In genomic region chr19:14225787-14226186, GRCm38 (mm10) we compare ENCODE assay signal across 19 mouse cellular contexts.
DNase-seq lines count a peak whose midpoint lies in the region; ATAC-seq and TF ChIP-seq lines count a peak whose summit lies in the region.
"Had no signal": no experiment of that assay in that cellular context is flagged by ENCODE, and none has a peak within 500 bp of the region (broad histone marks: within the 10 kb centered on the region; RNA-seq: fewer than 3 reads in every experiment).

No protein-coding gene starts in this region.

- no peak overlapping the region for H3K4me3 ChIP-seq in forebrain, embryonic 13.5 days
- H3K4me3 ChIP-seq in forebrain, embryonic 10.5 days: no peak overlapping the region
- no peak overlapping the region for H3K4me3 ChIP-seq in left cerebral cortex, adult 2 months
- no peak overlapping the region for H3K4me3 ChIP-seq in kidney, embryonic 14.5 days (ENCODE audit: low read length)
- H3K4me3 ChIP-seq in hindbrain, embryonic 12.5 days: no peak overlapping the region
- H3K4me3 ChIP-seq: heart, embryonic 10.5 days; hindbrain, embryonic 15.5 days; layer of hippocampus, adult 2 months; limb, embryonic 13.5 days had no signal

- intact Hi-C loops in left cerebral cortex, adult 2 months (cut with DNase I): loop anchor here (10.0 kb wide), 1 partner anchor 179 kb away; no protein-coding TSS in a partner anchor

- peaks cover 11% of the 10 kb centered on the region; the same call in 1 of the 2 replicates for H3K4me1 ChIP-seq in forebrain, embryonic 13.5 days
- H3K4me1 ChIP-seq in forebrain, embryonic 10.5 days: peaks cover 16% of the 10 kb centered on the region
- no peaks in the 10 kb centered on the region for H3K4me1 ChIP-seq in kidney, embryonic 14.5 days (ENCODE audit: control insufficient read depth, insufficient read depth, low read length)
- no peaks in the 10 kb centered on the region for H3K4me1 ChIP-seq in hindbrain, embryonic 12.5 days
- H3K4me1 ChIP-seq: hindbrain, embryonic 15.5 days had no signal

- DNase-seq in forebrain, embryonic 10.5 days (ENCODE audit: extremely low spot score, low spot score): no peak
- DNase-seq in left cerebral cortex, adult 2 months (ENCODE audit: extremely low spot score in 1 of 2, low spot score in 2 of 2): no peak
- DNase-seq in left cerebral cortex, adult 9 months (ENCODE audit: low spot score in 2 of 2): no peak
- DNase-seq in gastrocnemius, adult 8-10 months (ENCODE audit: low spot score in 2 of 2): peak; percentile 13 to 51
- DNase-seq: cerebellum, adult 2 months; thymus, postnatal 25 days had no signal

- no peak for TF ChIP-seq CTCF in left cerebral cortex, adult 2 months (IDR thresholded peaks at IDR 0.05)

- peak; percentile 24; the same call in 1 of the 2 replicates for ATAC-seq in forebrain, embryonic 13.5 days
- ATAC-seq in granulocyte monocyte progenitor cell, adult 5-6 weeks (replicated peaks; ENCODE audit: poor library complexity, severe bottlenecking): no peak
- no peak for ATAC-seq in kidney, embryonic 14.5 days (ENCODE audit: low FRiP score, low TSS enrichment)
- no peak for ATAC-seq in hindbrain, embryonic 12.5 days (ENCODE audit: low FRiP score)
- ATAC-seq: intestine, embryonic 16.5 days; midbrain, embryonic 16.5 days had no signal

- H3K27me3 ChIP-seq in forebrain, embryonic 13.5 days: peaks cover 19% of the 10 kb centered on the region
- peaks cover 25% of the 10 kb centered on the region for H3K27me3 ChIP-seq in forebrain, embryonic 10.5 days (ENCODE audit: poor library complexity, severe bottlenecking)
- H3K27me3 ChIP-seq in kidney, embryonic 14.5 days (ENCODE audit: control insufficient read depth, insufficient read depth, low read length): no peaks in the 10 kb centered on the region
- no peaks in the 10 kb centered on the region for H3K27me3 ChIP-seq in hindbrain, embryonic 12.5 days
- H3K27me3 ChIP-seq: hindbrain, embryonic 15.5 days; limb, embryonic 13.5 days had no signal

- H3K9me3 ChIP-seq in forebrain, embryonic 13.5 days (replicated peaks): no peaks in the 10 kb centered on the region
- H3K9me3 ChIP-seq in forebrain, embryonic 10.5 days: no peaks in the 10 kb centered on the region
- H3K9me3 ChIP-seq in kidney, embryonic 14.5 days (ENCODE audit: control insufficient read depth, low read length): no peaks in the 10 kb centered on the region
- no peaks in the 10 kb centered on the region for H3K9me3 ChIP-seq in hindbrain, embryonic 12.5 days (replicated peaks)
- H3K9me3 ChIP-seq: heart, embryonic 10.5 days; hindbrain, embryonic 15.5 days; limb, embryonic 13.5 days; megakaryocyte, embryonic 14.5 days had no signal

- H3K4me2 ChIP-seq in forebrain, embryonic 13.5 days: no peak overlapping the region
- H3K4me2 ChIP-seq in kidney, embryonic 14.5 days (replicated peaks; ENCODE audit: low read depth, low read length): no peak overlapping the region
- H3K4me2 ChIP-seq in hindbrain, embryonic 12.5 days (replicated peaks): no peak overlapping the region
- H3K4me2 ChIP-seq: hindbrain, embryonic 15.5 days; limb, embryonic 13.5 days had no signal

- no peak overlapping the region for H3K27ac ChIP-seq in forebrain, embryonic 13.5 days
- no peak overlapping the region for H3K27ac ChIP-seq in forebrain, embryonic 10.5 days
- peak overlapping the region; percentile 36 for H3K27ac ChIP-seq in left cerebral cortex, adult 2 months
- H3K27ac ChIP-seq in kidney, embryonic 14.5 days (ENCODE audit: low read depth, low read length): no peak overlapping the region
- H3K27ac ChIP-seq in hindbrain, embryonic 12.5 days: no peak overlapping the region
- H3K27ac ChIP-seq: heart, embryonic 10.5 days; hindbrain, embryonic 15.5 days; kidney, postnatal 0 days; layer of hippocampus, adult 2 months; limb, embryonic 13.5 days; liver, embryonic 14.5 days had no signal

- WGBS in forebrain, embryonic 13.5 days: 13% methylated on average over 4 of the region's 4 CpGs
- 52% methylated on average over 4 of the region's 4 CpGs for WGBS in forebrain, embryonic 10.5 days
- WGBS in kidney, embryonic 14.5 days: 45% methylated on average over 4 of the region's 4 CpGs
- 50% methylated on average over 4 of the region's 4 CpGs for WGBS in hindbrain, embryonic 12.5 days

- no peaks in the 10 kb centered on the region for H3K36me3 ChIP-seq in forebrain, embryonic 13.5 days (ENCODE audit: poor library complexity, severe bottlenecking)
- no peaks in the 10 kb centered on the region for H3K36me3 ChIP-seq in forebrain, embryonic 10.5 days (replicated peaks)
- H3K36me3 ChIP-seq in kidney, embryonic 14.5 days (ENCODE audit: control insufficient read depth, insufficient read depth, low read length): no peaks in the 10 kb centered on the region
- no peaks in the 10 kb centered on the region for H3K36me3 ChIP-seq in hindbrain, embryonic 12.5 days
- H3K36me3 ChIP-seq: heart, embryonic 10.5 days; hindbrain, embryonic 15.5 days; limb, embryonic 13.5 days had no signal

- no peak overlapping the region for H3K9ac ChIP-seq in forebrain, embryonic 13.5 days
- H3K9ac ChIP-seq in kidney, embryonic 14.5 days (ENCODE audit: low read depth, low read length): no peak overlapping the region
- H3K9ac ChIP-seq in hindbrain, embryonic 12.5 days: no peak overlapping the region
- H3K9ac ChIP-seq: hindbrain, embryonic 15.5 days; limb, embryonic 13.5 days; liver, embryonic 14.5 days had no signal

Comparison
In these comparisons a context has a peak if more than half of its experiments do, and no peak if none do; other contexts are left out.
1. DNase-seq: peak in gastrocnemius, adult 8-10 months (2 of 2); none in forebrain, embryonic 10.5 days (single experiment), left cerebral cortex, adult 2 months (0 of 2) and left cerebral cortex, adult 9 months (0 of 2).